Mouse (Mus musculus) heart, embryonic 14.5 days (tissue): ENCODE data around the gene Rnf150. TPM values are rescaled to one million over a fixed set of nuclear protein-coding genes. Genes with fewer than 3 reads are reported as not detected.

Experiments
- ATAC-seq: fragments of 200-750 bp; cut with Nextera tagmentation; 2 replicates; pipeline ENCODE4 v1.8.0; 2017; ENCODE audit warnings: low read depth, moderate TSS enrichment; ENCODE audit not compliant: insufficient number of reproducible peaks, insufficient read depth, low FRiP score
- H3K27ac ChIP-seq, 2 experiments: fragments of 200-500 bp in 1 of 2; fragments of 300-500 bp in 1 of 2; sonication (generic) in 1 of 2; replicated peaks in 1 of 2; 2 replicates each; pipeline ENCODE4 v1.5.1; 2012 to 2014; ENCODE audit warnings: low read depth in 2 of 2, low read length in 2 of 2, control low read depth in 1 of 2, mild to moderate bottlenecking in 1 of 2, mixed read lengths in 1 of 2; ENCODE audit not compliant: control insufficient read depth in 1 of 2, insufficient read depth in 1 of 2
- H3K27me3 ChIP-seq: fragments of 300-500 bp; sonication (generic); 2 replicates; pipeline ENCODE4 v1.6.1; 2014; ENCODE audit warnings: mild to moderate bottlenecking, low read length, control low read depth; ENCODE audit not compliant: control insufficient read depth, insufficient read depth
- H3K36me3 ChIP-seq: fragments of 300-500 bp; sonication (generic); 2 replicates; pipeline ENCODE4 v1.6.1; 2014; ENCODE audit warnings: mild to moderate bottlenecking, control low read depth, low read length, mixed read lengths; ENCODE audit not compliant: control insufficient read depth, insufficient read depth
- H3K4me1 ChIP-seq, 2 experiments: fragments of 200-500 bp in 1 of 2; fragments of 300-500 bp in 1 of 2; sonication (generic) in 1 of 2; 2 replicates each; pipeline ENCODE4 v1.6.1; 2012 to 2014; ENCODE audit warnings: low read length in 2 of 2, control low read depth in 1 of 2, mixed read lengths in 1 of 2; ENCODE audit not compliant: control insufficient read depth in 2 of 2, insufficient read depth in 2 of 2
- H3K4me2 ChIP-seq: fragments of 300-500 bp; sonication (generic); 2 replicates; pipeline ENCODE4 v1.6.1; 2014; ENCODE audit warnings: mild to moderate bottlenecking, low read length
- H3K4me3 ChIP-seq, 2 experiments: fragments of 200-500 bp in 1 of 2; fragments of 300-500 bp in 1 of 2; sonication (generic) in 1 of 2; 2 replicates each; pipeline ENCODE4 v1.5.1; 2012 to 2014; ENCODE audit warnings: low read length in 2 of 2, mild to moderate bottlenecking in 2 of 2, control low read depth in 1 of 2, low read depth in 1 of 2, moderate library complexity in 1 of 2; ENCODE audit not compliant: control insufficient read depth in 1 of 2, insufficient read depth in 1 of 2
- H3K9ac ChIP-seq: fragments of 300-500 bp; sonication (generic); 2 replicates; pipeline ENCODE4 v1.6.1; 2014; ENCODE audit warnings: mild to moderate bottlenecking, low read length
- H3K9me3 ChIP-seq: fragments of 300-500 bp; sonication (generic); 2 replicates; pipeline ENCODE4 v1.6.1; 2016; ENCODE audit warnings: low read length, control low read depth; ENCODE audit not compliant: control insufficient read depth
- WGBS: fragments of 180-500 bp; shearing (Covaris S2); extraction: QIAGEN DNeasy Blood & Tissue Kit; methylation state at CpG from one replicate; pipeline ENCODE4 v1.1.7; 2014; 5-methylcytosine and 5-hydroxymethylcytosine counted together
- polyA plus RNA-seq: library from polyadenylated mRNA; unstranded; fragments of >200 nt; fragmentation: Nextera tagmentation; extraction: Ambion mirVana; gene quantifications from 2 replicates; pipeline ENCODE4 v1.2.1, GENCODE M21; 2014

Rnf150 gene
- polyA plus RNA-seq, 1 experiment from 2014 or later: 0.92 TPM

DNA sequence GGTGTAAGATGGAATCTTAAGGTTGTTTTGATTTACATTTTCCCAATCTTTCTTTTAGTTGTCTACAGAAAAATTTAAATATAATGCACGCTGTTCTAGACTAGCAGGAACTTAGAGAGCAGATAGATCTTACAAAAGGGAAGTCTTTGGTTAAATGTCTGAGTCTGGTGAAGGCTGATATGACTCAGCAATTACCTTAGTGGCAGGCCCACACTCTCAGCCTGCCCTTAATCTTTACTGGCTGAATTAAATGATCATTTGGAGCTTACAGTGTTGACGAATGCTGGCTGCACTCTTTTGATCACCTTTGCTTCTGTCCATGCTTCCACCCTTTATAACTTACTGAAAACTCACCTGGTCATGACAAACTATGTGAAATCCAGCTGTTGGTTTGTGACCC, 17.1 kb upstream of the Rnf150 start:
- Histone ChIP-seq H3K4me1 (no peaks in the 10 kb centered on the region), H3K4me3 (no peak overlapping the region), H3K9ac (no peak overlapping the region), H3K27ac (no peak overlapping the region), H3K4me2 (no peak overlapping the region), H3K9me3 (no peaks in the 10 kb centered on the region), H3K36me3 (no peaks in the 10 kb centered on the region), H3K27me3 (no peaks in the 10 kb centered on the region)
- no peak for ATAC-seq
- WGBS: 62% methylated on average over 2 of the region's 2 CpGs

- Histone ChIP-seq H3K9me3 (no peaks in the 10 kb centered on the region), H3K4me2 (no peak overlapping the region), H3K4me1 (no peaks in the 10 kb centered on the region), H3K27me3 (no peaks in the 10 kb centered on the region), H3K36me3 (no peaks in the 10 kb centered on the region), H3K27ac (no peak overlapping the region), H3K9ac (no peak overlapping the region), H3K4me3 (no peak overlapping the region)
- no peak for ATAC-seq
- 62% methylated on average over 4 of the region's 4 CpGs for WGBS
Measured at GRCm38 (mm10) chr8:82846730-82847129, 16.4 kb upstream of the Rnf150 start.

- ATAC-seq: no peak
- H3K27ac ChIP-seq: no peak overlapping the region
Measured at GRCm38 (mm10) chr8:82858541-82859342, 4.4 kb upstream of the Rnf150 start.

GRCm38 (mm10) chr8:82859343-82859620, 3.9 kb upstream of the Rnf150 start:
- Histone ChIP-seq H3K4me2 (no peak overlapping the region), H3K4me1 (no peaks in the 10 kb centered on the region), H3K9ac (no peak overlapping the region), H3K27ac (no peak overlapping the region), H3K4me3 (no peak overlapping the region), H3K27me3 (no peaks in the 10 kb centered on the region), H3K36me3 (no peaks in the 10 kb centered on the region), H3K9me3 (no peaks in the 10 kb centered on the region)
- 42% methylated on average over 2 of the region's 2 CpGs for WGBS
- no peak for ATAC-seq

More at GRCm38 (mm10) chr8:82858541-82859342, 4.4 kb upstream of the Rnf150 start:
- Histone ChIP-seq H3K9ac (no peak overlapping the region), H3K4me1 (no peaks in the 10 kb centered on the region), H3K4me2 (no peak overlapping the region), H3K36me3 (no peaks in the 10 kb centered on the region), H3K9me3 (no peaks in the 10 kb centered on the region), H3K27me3 (no peaks in the 10 kb centered on the region), H3K4me3 (no peak overlapping the region)
- 49% methylated on average over 9 of the region's 9 CpGs for WGBS

- peak overlapping the region; percentile 35 to 68; a peak in 3 of 4 replicates for H3K27ac ChIP-seq
- H3K27me3 ChIP-seq: no peaks in the 10 kb centered on the region
- under 1% methylated on average over 80 of the region's 80 CpGs for WGBS
- H3K9ac ChIP-seq: peak overlapping the region; percentile 87
- no peaks in the 10 kb centered on the region for H3K4me1 ChIP-seq
- H3K9me3 ChIP-seq: no peaks in the 10 kb centered on the region
- H3K4me3 ChIP-seq: peak overlapping the region; percentile 82 to 98
- no peaks in the 10 kb centered on the region for H3K36me3 ChIP-seq
- peak; percentile 61 for ATAC-seq
- peak overlapping the region; percentile 90 for H3K4me2 ChIP-seq
Measured at GRCm38 (mm10) chr8:82863745-82864520, 777 bp downstream of the Rnf150 start.

- Histone ChIP-seq H3K36me3 (no peaks in the 10 kb centered on the region), H3K27ac (peak overlapping the region in 1 of 2 experiments; percentile 68; a peak in 2 of 4 replicates), H3K9me3 (no peaks in the 10 kb centered on the region), H3K27me3 (no peaks in the 10 kb centered on the region), H3K4me1 (no peaks in the 10 kb centered on the region), H3K4me2 (peak overlapping the region; percentile 90), H3K9ac (peak overlapping the region; percentile 87), H3K4me3 (peak overlapping the region; percentile 82 to 98)
- 3% methylated on average over 10 of the region's 10 CpGs for whole genome bisulfite sequencing
- 0 out of 2 replicates have a peak, but pooled peaks have one; percentile 19 for ATAC-seq
Measured at GRCm38 (mm10) chr8:82864521-82864818, 1.3 kb downstream of the Rnf150 start.

- Histone ChIP-seq H3K9me3 (no peaks in the 10 kb centered on the region), H3K27ac (no peak overlapping the region), H3K4me2 (peak overlapping the region; percentile 90), H3K4me1 (no peaks in the 10 kb centered on the region), H3K27me3 (no peaks in the 10 kb centered on the region), H3K9ac (no peak overlapping the region), H3K4me3 (peak overlapping the region in 1 of 2 experiments; percentile 82; a peak in 3 of 4 replicates), H3K36me3 (no peaks in the 10 kb centered on the region)
- ATAC-seq: no peak
- 60% methylated on average over 5 of the region's 5 CpGs for WGBS
Measured at GRCm38 (mm10) chr8:82865239-82865638, 2.1 kb downstream of the Rnf150 start.
